Mouse (Mus musculus) liver, adult 2 months (tissue): ENCODE data around the gene Map2k4.

ENCODE experiments used
- CTCF ChIP-seq: fragments of 200-500 bp; IDR thresholded peaks from 2 replicates; pipeline ENCODE4 v1.5.1; 2011; ENCODE audit warnings: low read depth, low read length, control low read depth
- POLR2A ChIP-seq: fragments of 200-500 bp; IDR thresholded peaks from 2 replicates; pipeline ENCODE4 v1.6.1; 2011; ENCODE audit warnings: low read length, control low read depth; ENCODE audit not compliant: insufficient read depth; ENCODE audit errors: extremely low read depth

DNA sequence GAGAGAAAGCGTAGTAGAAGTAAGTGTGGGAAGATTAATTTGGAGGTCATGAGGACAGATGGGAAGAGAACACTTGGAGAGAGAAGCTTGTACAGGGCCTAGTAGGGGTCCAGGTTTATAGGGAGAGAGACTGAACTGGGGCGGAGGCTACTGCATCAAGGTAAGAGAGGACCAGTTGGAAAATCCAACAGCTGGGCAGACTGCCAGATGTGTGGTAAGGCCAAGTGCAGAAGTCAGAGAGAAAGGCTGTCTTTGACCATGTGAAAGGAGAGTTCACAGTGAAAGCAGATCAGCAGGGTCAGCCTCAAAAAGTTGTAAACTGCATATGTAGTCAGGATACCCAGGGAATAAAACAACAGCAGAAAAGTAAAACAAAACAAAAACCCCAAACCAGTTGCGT, 36.5 kb upstream of the Map2k4 start:
- TF ChIP-seq CTCF (no peak), POLR2A (no peak)
